Mouse (Mus musculus) adrenal gland (tissue): ENCODE data around the gene Tmed11.
"Not testable (repeated sequence)": the region's sequence is repeated elsewhere in the genome, so short reads cannot be mapped to it uniquely, and the experiment has no call there.

Source experiments
- intact Hi-C: fragments of 180-260 bp; cut with DNase I; formaldehyde crosslinking; loops from one replicate; pipeline ENCODE4 v1.15.1; 2025
- long read RNA-seq, 2 experiments: library from polyadenylated mRNA; unstranded; transcript quantifications; one replicate each; pipeline ENCODE4 v2.0.0; 2020; ENCODE audit warnings: borderline replicate concordance in 1 of 2; ENCODE audit not compliant: insufficient replicate concordance in 1 of 2

The Tmed11 gene
- long read RNA-seq, experiment 1: 0 reads
- long read RNA-seq, experiment 2: 0 reads

DNA sequence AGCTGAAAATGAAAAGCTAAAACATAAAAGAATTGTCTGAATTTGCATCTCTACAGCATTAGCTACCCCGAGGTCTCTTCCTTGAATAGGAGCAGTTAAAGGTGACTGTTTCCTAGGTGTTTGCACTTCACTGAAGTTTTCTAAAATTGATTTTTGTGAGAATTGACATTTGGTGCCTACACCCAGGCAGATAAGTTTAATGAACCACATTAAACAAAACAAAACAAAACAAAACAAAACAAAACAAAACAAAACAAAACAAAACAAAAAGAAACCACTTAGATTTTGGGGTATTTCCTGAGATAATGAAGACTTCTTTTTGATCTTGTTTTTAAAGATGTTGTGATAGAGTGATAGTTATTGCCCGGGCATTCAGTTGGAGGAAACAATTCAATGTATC lies at the start of gene Tmed11:
TSS of gene Tmed11 (minus strand) at position 101 of the 400 bp plus-strand sequence.
- intact Hi-C loops: not testable (repeated sequence)

DNA sequence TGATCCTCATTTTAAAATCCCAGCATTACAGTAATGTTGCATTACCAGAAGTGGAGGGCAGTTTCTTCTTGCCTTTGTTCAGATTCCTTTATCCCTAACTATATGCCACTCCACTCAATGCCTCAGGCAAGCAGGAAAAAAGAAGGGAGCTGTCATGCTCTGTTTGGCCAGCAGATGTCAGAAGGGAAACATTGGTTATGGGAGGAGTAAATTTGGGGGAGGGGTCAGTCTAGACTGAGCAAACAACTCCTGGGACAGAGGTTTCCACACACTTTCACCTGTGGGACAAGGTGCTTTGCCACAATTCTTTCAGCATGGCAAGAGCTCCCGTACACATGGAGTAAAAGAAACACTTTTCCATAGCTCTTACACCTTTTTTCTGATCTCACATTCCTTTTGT lies 41.0 kb upstream of the Tmed11 start:
- intact Hi-C loops: no loop called here

DNA sequence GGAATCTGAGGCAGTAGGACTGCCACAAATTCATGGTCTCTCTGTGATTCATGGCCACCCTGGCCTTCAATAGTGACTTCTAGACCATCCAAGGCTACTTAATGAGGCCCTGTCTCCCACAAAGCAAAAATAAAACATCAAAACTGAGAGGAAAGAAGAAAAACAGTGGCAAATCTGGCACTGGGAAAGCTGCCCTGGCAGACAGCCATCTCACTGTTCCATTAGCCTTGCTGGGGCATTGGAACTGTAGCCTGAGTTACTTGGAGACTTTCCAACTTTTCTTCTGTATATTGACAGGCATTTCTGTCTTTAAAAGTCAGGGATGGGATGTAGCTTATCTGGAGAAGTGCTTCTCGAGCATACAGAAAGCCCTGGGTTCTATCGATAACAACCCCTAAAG lies 28.1 kb upstream of the Tmed11 start:
- intact Hi-C loops: no loop called here

DNA sequence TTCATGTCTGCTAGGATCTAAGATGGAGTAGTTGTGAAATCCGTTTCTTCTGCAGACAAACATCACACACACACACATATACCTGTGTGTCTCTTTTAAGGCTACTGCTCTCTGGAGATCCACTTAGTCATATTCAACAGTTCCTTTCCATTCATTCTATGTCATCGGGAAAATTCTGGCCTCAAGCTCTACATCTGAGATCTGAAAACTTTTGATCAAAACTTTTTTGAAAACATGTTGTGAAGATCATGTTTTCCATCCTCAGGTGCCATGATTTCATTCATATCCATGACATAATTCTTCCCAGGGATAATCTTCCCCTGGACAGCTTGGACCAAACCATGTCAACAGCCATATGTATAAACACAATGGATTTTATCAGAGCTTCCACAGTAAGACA lies 13.6 kb upstream of the Tmed11 start, which contains the start of gene Vmn2r8:
TSS of gene Vmn2r8 (minus strand) at position 101 of the 400 bp plus-strand sequence.
- intact Hi-C loops: not testable (repeated sequence)

DNA sequence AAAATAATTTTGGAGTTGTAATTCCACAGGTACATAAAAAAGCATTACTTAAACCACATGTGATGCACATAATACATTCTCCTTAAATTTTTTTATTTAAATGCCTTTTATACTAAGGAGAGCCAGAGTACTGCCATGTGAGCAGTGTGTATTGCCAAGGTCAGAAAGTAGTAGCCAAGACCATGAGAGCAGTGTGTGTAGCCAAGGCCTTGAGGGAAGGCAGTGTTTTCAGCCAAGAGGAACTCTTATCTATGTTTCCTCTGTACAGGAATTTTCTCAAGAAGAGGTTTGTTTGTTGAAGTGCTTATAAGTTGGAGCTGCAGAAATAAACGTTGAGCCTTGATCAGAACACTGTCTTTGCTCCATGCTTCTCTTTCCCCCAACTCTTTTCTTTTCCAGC lies 8.5 kb upstream of the Tmed11 start:
- intact Hi-C loops: no loop called here

DNA sequence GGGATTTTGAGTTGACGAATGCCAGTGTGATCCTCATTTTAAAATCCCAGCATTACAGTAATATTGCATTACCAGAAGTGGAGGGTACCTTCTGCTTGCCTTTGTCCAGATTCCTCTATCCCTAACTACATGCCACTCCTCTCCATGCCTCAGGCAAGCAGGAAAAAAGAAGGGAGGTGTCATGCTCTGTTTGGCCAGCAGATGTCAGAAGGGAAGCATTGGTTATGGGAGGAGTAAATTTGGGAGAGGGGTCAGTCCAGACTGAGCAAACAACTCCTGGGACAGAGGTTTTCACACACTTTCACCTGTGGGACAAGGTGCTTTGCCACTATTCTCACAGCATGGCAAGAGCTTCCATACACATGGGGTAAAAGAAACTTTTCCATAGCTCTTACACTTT lies 4.8 kb downstream of the Tmed11 start:
- intact Hi-C loops: not testable (repeated sequence)

DNA sequence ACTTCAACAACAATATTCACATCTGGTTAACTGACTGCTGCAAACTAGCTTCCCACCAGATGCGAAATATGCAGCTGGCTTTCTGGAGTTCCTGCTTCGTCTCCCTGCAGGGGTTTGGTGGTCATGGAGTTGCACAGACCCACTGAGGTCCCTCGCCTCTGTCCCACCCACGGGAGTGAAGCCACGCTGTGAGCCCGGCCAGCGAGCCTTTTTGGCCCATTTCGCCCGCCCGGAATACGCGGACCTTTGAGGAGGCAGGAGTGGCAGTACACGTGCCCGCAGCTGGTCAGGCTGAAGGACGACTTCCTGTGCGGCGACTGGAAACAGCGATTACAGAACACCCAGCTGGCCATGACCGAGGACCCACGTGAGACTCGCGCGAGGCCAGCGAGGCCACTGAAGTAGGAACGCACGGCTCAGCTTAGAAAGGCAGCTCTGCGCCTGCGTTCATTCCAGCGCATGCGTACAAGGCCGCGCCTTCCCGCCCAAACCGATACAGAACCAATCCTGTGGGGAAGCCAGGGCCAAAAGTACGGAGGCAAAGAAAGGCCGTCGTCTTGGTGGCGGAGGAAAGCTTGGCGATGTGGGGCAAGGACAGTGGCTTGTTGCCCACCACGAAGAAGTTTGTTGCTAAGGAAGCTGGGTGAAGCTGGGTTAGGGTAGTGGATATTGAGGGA lies 20.4 kb downstream of the Tmed11 start, which contains the start of gene Rnf212:
TSS of gene Rnf212 (minus strand) at position 353 of the 677 bp plus-strand sequence.
- intact Hi-C loops: no loop called here

DNA sequence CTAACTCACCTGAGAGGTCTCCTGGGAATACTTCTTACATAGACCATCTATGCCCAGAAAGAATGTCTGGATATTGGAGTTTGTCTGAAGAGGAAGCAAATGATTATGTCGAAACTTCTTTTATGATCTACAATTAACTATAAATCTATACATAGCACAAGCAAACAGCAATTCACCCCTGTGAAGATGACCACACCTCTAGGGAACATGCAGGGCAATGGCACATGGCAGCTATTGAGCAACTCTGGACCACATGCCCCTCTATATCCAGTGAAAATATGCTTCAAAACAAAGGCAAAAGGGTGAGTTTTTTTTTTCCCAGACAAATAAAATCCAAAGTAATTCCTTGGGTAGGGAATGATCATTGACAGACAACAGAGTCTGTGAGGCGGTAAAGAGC lies 35.2 kb downstream of the Tmed11 start:
- intact Hi-C loops: no loop called here

DNA sequence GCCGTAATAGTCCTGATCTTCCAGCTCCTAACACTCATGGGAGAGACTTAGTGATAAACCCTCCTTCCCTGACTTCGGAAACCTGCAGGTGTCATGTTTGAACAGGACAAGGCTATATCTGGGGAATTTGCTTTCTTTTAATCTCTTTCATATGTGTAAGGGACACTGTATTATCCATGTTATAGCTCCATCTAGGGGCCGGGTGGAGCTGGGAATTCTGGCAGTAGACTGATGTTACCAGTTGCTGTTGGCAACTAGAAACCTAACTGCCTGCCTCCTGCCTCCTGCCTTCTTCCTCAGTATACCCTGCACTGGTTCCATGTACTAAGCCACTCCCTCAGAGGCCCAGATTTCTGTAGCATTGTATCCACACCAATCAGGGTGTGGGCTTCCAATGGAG lies 36.8 kb downstream of the Tmed11 start:
- intact Hi-C loops: loop anchor here (10.0 kb wide), 1 partner anchor 234 kb away; no protein-coding TSS in a partner anchor

DNA sequence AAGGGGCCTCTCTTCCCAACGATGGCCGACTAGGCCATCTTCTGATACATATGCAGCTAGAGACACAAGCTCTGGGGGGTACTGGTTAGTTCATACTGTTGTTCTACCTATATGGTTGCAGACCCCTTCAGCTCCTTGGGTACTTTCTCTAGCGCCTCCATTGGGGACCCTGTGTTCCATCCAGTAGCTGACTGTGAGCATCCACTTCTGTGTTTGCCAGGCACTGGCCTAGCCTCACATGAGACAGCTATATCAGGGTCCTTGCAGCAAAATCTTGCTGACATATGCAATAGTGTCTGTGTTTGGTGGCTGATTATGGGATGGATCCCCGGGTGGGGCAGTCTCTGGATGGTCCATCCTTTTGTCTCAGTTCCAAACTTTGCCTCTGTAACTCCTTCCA lies 43.9 kb downstream of the Tmed11 start:
- intact Hi-C loops: loop anchor here (10.0 kb wide), 1 partner anchor 226 kb away; no protein-coding TSS in a partner anchor

DNA sequence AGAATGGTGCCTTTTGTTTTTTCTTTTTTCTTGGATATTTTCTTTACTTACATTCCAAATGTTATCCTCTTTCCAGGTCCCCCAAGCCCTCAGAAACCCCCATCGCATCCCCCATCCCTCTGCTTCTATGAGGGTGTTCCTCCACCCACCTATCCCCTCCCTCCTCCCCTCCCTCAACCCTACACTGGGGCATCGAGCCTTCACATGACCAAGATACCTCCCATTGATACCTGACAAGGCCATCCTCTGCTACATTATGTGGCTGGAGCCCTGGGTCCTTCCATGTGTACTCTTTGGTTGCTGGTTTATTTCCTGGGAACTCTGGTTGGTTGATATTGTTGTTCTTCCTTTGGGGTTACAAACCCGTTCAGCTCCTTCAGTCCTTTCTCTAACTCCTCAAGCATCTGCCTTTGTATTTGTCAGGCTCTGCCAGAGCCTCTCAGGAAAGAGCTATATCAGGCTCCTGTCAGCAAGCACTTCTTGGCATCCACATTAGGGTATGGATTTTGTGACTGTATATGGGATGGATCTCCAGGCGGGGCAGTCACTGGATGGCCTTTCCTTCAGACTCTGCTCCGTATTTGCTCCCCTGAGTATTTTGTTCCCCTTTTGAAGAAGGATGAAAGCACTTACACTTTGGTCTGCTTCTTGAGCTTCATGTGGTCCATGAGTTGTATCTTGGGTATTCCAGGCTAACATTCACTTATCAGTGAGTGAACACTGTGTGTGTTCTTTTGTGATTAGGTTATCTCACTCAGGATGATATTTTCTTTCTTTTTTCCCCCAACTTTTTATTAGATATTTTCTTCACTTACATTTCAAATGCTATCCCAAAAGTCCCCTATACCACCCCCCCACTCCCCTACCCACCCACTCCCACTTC lies 44.6 kb downstream of the Tmed11 start:
- intact Hi-C loops: loop anchor here (10.0 kb wide), 1 partner anchor 226 kb away; no protein-coding TSS in a partner anchor

DNA sequence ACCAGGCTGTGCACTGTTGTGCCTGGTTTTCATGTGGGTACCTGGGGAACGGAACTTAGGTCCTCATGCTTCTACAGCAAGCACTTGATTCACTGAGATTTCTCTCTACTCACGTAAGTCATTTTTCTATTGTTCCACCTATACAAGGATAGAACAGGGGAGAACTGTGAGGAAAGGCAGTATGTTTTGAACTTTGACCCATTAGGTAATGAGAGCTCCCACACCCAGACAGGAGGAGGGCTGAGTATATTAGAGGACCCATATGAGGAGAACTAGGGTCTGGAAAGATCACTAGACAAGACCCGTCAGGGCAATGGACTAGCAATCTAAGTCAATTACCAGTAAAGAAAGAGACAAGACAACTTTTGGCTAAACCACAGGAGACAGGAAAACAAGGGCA lies 50.5 kb downstream of the Tmed11 start:
- intact Hi-C loops: no loop called here

DNA sequence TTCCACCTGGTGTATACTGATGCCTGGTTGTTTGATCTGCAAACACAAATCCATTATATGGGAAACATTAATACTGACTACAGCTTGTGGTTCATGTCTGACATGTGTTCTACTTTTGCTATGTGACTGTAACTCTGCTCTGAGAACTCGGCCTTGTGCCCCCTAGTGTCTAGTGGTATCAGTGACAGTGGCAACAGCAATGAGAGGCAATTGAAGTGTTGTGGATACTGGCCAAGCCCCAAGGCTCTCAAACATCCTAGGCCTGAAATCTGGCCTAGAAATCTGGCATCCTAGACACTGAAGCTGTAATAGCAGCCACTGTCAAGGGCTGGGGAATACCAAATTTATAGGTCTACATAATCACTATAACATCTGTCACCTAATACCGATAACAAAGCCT lies 51.3 kb downstream of the Tmed11 start:
- intact Hi-C loops: no loop called here

DNA sequence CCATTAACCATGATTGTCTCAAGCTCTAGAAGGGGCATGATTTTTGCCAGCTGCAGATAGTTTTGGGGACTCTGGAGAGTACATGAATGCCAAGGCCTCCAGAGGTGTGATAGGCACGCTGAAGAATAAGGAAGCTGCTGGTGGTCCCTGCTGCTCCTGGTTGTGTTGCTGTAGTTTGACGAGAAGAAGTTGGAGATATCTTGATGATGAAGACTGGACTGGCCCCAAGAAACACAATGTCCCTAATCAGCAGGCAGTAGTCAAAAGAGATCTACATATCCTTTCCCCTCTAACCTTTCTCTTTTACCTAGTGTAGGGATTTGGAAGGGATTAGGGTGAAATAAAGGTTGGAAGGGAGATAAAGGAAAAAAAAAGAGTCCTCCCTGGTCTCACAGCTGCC lies 52.6 kb downstream of the Tmed11 start:
- intact Hi-C loops: no loop called here

DNA sequence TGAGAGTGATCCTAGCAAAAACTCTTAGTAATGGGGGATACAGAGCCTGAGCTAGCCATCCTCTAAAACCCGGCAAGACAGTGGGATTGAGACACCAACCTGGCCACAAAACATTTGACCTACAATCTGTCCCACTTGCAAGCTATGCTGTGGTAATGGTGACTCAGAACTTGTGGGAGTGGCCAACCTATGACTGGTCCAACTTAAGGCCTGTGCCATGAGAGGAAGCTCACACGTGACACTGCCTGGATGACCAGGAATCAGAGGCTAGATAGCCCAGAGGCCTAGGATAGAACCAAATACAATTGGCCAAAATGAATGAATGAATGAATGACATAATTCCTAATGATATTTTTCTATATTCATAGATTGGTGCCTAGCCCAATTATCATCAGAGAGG lies 53.3 kb downstream of the Tmed11 start:
- intact Hi-C loops: no loop called here

DNA sequence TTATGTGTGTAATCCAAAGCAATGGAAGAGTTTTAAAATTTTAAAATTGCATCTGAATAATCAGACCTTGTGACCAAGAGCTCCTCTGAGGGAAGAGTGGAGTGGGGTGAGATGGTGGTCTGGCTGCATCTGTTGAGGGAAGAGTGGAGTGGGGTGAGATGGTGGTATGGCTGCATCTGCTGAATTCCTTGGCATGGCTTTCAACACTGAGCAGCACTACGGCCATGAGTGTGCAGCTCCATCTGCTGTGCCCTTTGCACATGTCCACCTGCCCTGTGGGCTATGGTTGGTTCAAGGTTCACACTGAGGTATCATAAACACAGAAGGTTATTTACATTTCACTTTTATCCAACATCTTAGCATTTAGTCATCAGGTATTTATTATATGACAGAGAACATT lies 67.7 kb downstream of the Tmed11 start:
- intact Hi-C loops: loop anchor here (1.0 to 10.0 kb wide), 3 partner anchors 37 to 303 kb away; partner anchors contain the start of gene Slc26a1
